Mouse (Mus musculus): ENCODE measurements around the gene Zcchc2.

Gene Zcchc2

GRCm38 (mm10) chr1:105988903-105989639, 1.1 kb upstream of the Zcchc2 start:
- DNase-seq = no peak

- no peak for DNase-seq
These were observed 594 bp upstream of the Zcchc2 start for GRCm38 (mm10) chr1:105989640-105989984.

GRCm38 (mm10) chr1:105990911-105991761, 930 bp downstream of the Zcchc2 start:
- DNase-seq = peak; percentile 73

- no peak for DNase-seq
These were observed 2.0 kb downstream of the Zcchc2 start for GRCm38 (mm10) chr1:105991931-105992837.

GRCm38 (mm10) chr1:105993196-105993595, 3.0 kb downstream of the Zcchc2 start:
- peak; percentile 71 for DNase-seq

GRCm38 (mm10) chr1:105993601-105994209, 3.5 kb downstream of the Zcchc2 start:
- peak; percentile 91 for DNase-seq

GRCm38 (mm10) chr1:105995966-105996365, 5.8 kb downstream of the Zcchc2 start:
- no peak for DNase-seq

- DNase-seq = peak; percentile 66
These were observed 7.1 kb downstream of the Zcchc2 start for GRCm38 (mm10) chr1:105997282-105997681.

- no peak for DNase-seq
These were observed 9.6 kb downstream of the Zcchc2 start for GRCm38 (mm10) chr1:105999802-106000201.

- DNase-seq = no peak
These were observed 17.4 kb downstream of the Zcchc2 start for GRCm38 (mm10) chr1:106007581-106007980.

- no peak for DNase-seq
These were observed 20.9 kb downstream of the Zcchc2 start for GRCm38 (mm10) chr1:106011097-106011496.

- DNase-seq = no peak
These were observed 23.6 kb downstream of the Zcchc2 start for GRCm38 (mm10) chr1:106013759-106014158.

- DNase-seq = no peak
These were observed 26.1 kb downstream of the Zcchc2 start for GRCm38 (mm10) chr1:106016262-106016661.

- no peak for DNase-seq
These were observed 29.6 kb downstream of the Zcchc2 start for GRCm38 (mm10) chr1:106019854-106020253.

- DNase-seq = no peak
These were observed 32.8 kb downstream of the Zcchc2 start for GRCm38 (mm10) chr1:106022998-106023397.

- no peak for DNase-seq
These were observed 34.0 kb downstream of the Zcchc2 start for GRCm38 (mm10) chr1:106024254-106024653.

- DNase-seq = no peak
These were observed 34.6 kb downstream of the Zcchc2 start for GRCm38 (mm10) chr1:106024778-106025177.

- no peak for DNase-seq
These were observed 39.6 kb downstream of the Zcchc2 start for GRCm38 (mm10) chr1:106029769-106030168.

GRCm38 (mm10) chr1:106030331-106030730, 40.1 kb downstream of the Zcchc2 start:
- DNase-seq = no peak

- no peak for DNase-seq
These were observed 40.7 kb downstream of the Zcchc2 start for GRCm38 (mm10) chr1:106030886-106031285.

GRCm38 (mm10) chr1:106031908-106032307, 41.7 kb downstream of the Zcchc2 start:
- DNase-seq = no peak

- DNase-seq = no peak
These were observed 44.6 kb downstream of the Zcchc2 start for GRCm38 (mm10) chr1:106034776-106035175.
